Mouse (Mus musculus) layer of hippocampus, adult 18-20 months (tissue): ENCODE data around the gene Lama4. TPM values are rescaled to one million over a fixed set of nuclear protein-coding genes. Genes with fewer than 3 reads are reported as not detected.
A peak's percentile ranks its signal among the peaks of the same experiment; 100 is the strongest.

Experiments
- DNase-seq, 2 experiments: peaks; one replicate each; pipeline ENCODE4 v3.0.0; 2022; ENCODE audit warnings: low spot score in 2 of 2
- long read RNA-seq: library from polyadenylated mRNA; stranded (forward); transcript quantifications from one replicate; pipeline ENCODE4 v2.0.0, GENCODE M21; 2021
- total RNA-seq, 2 experiments: library from RNA; stranded (reverse); gene quantifications; 2 replicates each; pipeline ENCODE4 v1.2.3; 2021

Lama4 gene
- total RNA-seq, result 1 to 10 TPM; 3.1 to 3.4 TPM
- long read RNA-seq, full-length matches to known transcripts, result 1 of 1 reads
- long read RNA-seq, partial matches to known transcripts, result 0 of 1 reads
- long read RNA-seq, other reads (novel, unspliced or antisense), result 0 of 1 reads

GRCm38 (mm10) chr10:38965075-38965781, at the start of gene Lama4:
TSS of gene Lama4 (plus strand) at chr10:38965515.
- peak in 1 of 2 experiments; percentile 6 for DNase-seq

GRCm38 (mm10) chr10:38916027-38916617, 49.2 kb upstream of the Lama4 start:
- no peak for DNase-seq

DNA sequence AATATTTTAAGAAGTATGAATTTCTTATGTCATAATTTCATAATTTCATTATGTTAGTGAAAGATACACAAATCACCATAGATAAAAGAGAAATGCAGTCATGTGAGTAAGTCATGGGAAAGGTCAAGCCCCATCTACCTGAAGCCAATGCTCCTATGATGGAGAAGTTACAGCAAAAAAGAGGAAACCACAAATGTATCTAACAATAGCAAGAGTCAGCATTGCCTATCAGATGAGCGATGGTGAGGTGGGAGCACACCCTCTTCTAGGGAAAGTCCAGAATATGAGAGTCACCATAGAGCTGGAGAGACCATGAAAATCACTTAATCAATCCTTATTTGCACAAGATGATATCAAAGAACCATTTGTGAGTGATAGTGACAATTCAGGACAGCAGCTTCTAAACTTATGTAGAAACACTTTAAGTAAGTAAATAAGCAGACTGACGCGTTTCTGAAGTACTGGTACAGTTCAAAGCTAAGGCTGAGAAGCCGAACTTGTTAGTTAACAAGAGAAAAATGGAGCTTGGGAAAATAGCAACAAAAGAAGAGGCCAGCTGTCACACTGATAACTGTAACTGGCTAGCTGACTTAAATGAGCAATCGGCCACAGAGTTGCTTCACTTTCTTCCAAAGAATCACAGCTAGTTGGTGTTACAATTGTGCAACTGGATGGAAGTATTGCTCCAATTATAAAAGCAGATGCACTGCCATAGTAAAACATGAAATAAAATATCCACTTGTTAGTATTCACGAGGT, 36.2 kb upstream of the Lama4 start:
- no peak for DNase-seq

DNA sequence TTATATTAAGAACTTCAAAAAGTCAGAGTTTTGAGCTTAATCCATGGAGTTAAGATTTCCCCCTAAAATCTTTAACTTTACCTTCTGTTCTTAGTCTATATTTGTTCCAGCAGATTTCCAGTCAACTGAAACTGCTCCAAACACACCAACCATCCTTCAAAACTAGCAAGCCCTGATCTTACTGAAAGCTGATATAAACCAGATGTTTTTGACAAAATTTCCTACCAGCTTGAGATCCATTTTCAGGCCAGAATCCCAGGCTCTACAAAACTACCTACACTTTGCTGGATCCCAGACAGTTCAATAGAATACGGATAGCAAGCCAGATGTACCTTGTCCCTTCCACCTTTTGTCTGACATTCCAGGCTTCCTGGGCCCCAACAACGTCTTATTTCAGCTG, 20.6 kb upstream of the Lama4 start:
- no peak for DNase-seq

DNA sequence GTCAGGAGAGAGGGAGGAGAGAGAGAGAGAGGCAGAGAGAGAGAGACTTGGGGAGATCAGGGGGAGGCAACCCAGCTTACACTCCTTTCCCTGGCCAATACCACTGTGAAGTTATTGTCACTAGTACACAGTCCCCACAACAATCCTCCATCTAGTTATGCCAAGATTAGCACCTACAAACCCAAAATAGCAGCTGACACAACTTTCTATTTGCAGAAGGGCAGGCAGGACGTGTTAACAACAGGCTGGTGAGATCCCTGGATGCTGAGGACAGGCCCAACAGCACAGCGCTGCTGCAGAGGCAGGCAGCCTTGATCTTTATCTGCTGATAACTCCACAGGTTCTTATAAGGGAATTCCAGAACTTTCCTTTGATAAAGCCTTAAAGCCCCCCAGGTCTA, 3.4 kb upstream of the Lama4 start:
- DNase-seq, result no peak

DNA sequence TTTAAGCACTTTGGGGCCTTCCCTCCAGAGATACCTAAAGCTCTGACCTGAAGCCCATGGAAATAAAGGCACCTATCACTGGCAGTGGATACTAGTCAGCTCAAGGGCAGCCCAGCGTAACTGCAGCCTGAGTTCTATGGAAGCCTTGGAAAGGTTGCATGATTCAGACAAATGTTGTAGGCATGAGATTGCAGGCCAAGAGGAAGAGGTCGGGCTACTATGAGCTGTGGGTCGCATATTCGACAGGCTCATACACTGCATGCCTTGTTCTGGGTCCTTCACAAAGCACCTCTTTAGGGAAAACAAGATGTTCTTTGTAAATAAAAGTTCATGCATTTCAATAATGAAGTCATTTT, 618 bp upstream of the Lama4 start:
- no peak for DNase-seq

- DNase-seq, result no peak
These were observed 542 bp downstream of the Lama4 start for GRCm38 (mm10) chr10:38965857-38966256.

DNA sequence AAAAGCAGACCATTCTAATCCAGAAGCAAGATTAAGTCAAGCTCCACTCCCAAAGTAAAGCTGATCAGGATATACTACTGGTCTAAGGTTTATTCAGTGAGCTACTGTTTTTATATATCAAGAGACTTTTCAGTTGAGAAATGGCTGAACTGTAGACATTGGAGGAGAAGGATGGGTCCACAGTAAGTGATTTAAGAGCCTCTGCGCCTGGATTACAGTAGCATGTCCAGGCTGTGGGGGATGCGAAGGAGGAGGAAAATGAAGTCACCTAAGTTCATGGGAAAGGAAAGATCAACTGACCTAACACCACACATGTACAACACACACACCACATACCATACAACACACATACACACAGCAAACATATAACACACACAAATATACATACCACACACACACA, 1.3 kb downstream of the Lama4 start:
- DNase-seq, result no peak

- DNase-seq, result no peak
These were observed 3.2 kb downstream of the Lama4 start for GRCm38 (mm10) chr10:38968326-38969072.

GRCm38 (mm10) chr10:38969543-38969942, 4.2 kb downstream of the Lama4 start:
- no peak for DNase-seq

- no peak for DNase-seq
These were observed 4.7 kb downstream of the Lama4 start for GRCm38 (mm10) chr10:38969975-38970374.

- DNase-seq, result no peak
These were observed 7.1 kb downstream of the Lama4 start for GRCm38 (mm10) chr10:38972221-38972946.

DNA sequence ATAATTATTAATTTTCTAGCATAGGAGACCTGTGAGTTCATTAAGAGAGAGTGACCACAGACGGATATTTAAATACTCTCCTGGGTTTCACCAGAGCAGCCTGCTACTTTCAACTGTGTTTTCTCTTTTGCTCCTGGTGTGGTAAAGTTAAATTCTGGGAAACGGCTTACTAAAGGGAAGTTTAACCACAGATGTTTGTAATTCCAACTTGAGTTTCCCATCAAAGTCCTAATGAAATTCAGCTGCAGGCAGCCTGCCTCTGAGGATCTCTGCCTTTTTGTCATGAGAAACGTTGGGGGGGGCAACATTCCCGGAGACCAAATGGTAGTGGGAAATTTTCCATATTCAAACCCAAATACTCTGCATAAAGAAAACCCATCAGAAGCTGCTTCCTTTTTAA, 7.7 kb downstream of the Lama4 start:
- no peak for DNase-seq

DNA sequence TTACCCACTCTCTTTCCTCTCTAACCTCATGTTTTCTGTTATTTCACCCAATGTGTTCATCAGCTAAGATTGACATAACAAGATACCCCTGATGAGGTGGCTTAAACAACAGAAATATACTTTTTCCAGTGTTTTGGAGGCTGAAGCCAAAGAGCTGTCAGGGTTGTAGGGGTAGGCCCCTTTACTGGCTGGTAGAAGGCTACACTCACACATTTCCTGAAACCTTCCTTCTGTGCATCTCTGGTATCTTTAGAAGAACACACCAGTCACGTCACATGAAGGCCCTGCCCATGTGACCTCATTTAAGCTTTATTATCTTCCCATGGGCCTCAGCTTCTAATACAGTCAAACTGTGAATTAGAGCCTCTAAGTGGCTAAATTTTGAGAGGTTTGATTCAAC, 12.9 kb downstream of the Lama4 start:
- no peak for DNase-seq

DNA sequence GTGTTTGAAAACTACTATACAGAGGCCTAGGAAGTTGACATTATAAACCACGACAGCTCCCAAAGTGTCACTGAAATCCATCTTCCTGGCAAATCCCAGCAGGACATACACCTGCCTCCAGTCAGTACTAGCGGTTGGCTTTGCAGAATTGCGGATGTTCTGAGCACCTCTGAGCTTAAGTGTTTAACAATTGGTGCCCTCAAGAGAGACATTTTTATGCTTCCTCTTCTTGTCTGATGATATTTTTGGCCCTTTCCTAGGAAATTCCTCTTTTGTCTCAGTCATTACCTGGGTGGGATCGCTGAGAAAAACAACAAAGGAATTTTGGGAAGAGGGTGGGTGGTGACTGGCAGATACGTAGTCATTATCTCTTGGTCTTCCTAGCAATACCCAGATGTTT, 14.4 kb downstream of the Lama4 start:
- no peak for DNase-seq

- DNase-seq, result no peak
These were observed 15.7 kb downstream of the Lama4 start for GRCm38 (mm10) chr10:38980980-38981379.

DNA sequence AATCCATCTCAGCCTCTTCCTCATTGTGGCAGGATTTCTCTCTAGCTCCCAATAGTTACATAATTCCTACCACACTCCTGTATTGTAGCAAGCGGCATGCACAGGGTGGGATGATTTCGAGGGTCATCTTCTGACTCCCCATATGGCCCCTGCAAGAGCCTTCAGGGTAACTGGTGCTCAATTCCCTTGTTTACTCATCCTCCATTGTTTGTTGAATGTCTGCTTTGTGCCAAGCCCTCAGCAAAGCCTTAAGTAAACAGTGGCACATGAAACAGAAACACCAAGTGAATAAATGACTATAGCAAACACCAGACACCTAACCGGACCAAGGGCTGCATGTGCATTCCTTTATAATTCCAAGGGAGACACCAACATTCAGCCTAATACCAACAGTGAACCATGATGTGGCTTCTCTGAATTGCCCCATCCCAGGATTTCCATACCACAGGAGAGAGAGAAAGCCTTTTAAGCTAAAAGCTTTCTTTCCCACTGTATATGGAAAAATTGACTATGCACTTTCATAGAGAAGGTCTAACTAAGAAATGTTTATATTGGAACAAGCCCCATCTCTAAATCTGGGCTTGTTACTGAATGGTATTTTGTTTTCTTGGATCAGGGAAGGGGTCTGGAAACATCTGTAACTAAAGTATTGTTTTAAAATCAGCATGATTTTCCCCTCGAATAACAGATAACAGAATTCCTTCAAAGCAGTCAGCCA, 19.2 kb downstream of the Lama4 start:
- no peak for DNase-seq

DNA sequence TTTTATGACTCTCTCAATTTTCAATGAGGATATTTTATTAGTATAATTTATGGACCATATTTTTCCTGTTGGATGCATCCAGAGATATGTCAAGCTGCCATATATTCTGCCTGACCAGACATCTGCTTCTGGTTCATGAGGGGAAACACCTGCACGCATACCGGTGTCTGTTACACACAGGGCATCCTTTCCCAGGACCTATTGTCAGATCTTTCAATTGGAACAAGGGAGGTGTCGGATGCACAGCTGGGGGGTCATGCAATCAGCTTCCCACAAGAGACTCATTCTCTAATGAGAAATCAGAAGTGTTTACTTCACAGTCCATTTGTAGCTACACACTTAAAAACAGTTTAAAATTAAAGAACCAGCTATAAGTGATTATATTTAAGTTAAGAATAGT, 20.7 kb downstream of the Lama4 start:
- no peak for DNase-seq

DNA sequence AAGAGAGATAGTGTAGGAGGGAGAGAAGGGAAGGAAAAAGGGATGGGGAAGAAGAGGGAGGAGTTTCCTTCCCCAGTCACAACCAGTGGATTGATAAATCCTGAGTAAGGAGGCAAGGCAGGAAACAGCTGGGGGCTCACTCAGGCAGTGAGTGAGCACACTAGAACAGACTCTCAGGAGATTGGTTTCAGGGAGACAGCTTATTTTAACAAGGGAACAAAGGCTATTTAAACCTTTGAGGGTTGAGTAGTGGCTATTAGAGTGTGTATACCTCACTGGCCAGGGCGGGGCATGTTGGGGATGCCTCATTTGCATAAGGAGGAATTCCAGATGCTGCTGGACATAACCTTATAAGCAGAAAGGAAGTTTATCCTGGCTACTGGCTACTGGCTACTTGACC, 27.5 kb downstream of the Lama4 start:
- no peak for DNase-seq
